Mouse (Mus musculus) liver, postnatal 0 days (tissue): ENCODE measurements around the gene Rhno1. TPM values are rescaled to one million over a fixed set of nuclear protein-coding genes. Genes with fewer than 3 reads are reported as not detected.

Source experiments
- ATAC-seq: fragments of 200-750 bp; cut with Nextera tagmentation; 2 replicates; pipeline ENCODE4 v1.8.0; 2017; ENCODE audit warnings: mild to moderate bottlenecking, moderate library complexity
- DNase-seq: peaks from one replicate; pipeline ENCODE4 v3.0.0-alpha.2; 2016
- H3K27ac ChIP-seq: fragments of 300-500 bp; sonication (generic); 2 replicates; pipeline ENCODE4 v1.5.1; 2014; ENCODE audit warnings: antibody characterized with exemption, moderate library complexity, mild to moderate bottlenecking, low read depth
- H3K27me3 ChIP-seq: fragments of 300-500 bp; sonication (generic); 2 replicates; pipeline ENCODE4 v1.6.1; 2014; ENCODE audit warnings: low read length, control low read depth, mixed read lengths; ENCODE audit not compliant: insufficient read depth
- H3K36me3 ChIP-seq: fragments of 300-500 bp; sonication (generic); replicated peaks from 2 replicates; pipeline ENCODE4 v1.6.1; 2014; ENCODE audit warnings: mild to moderate bottlenecking, control low read depth, low read length, moderate library complexity, mixed read lengths; ENCODE audit not compliant: insufficient read depth
- H3K4me1 ChIP-seq: fragments of 300-500 bp; sonication (generic); 2 replicates; pipeline ENCODE4 v1.6.1; 2014; ENCODE audit warnings: antibody characterized with exemption, mild to moderate bottlenecking, control low read depth; ENCODE audit not compliant: insufficient read depth
- H3K4me2 ChIP-seq: fragments of 300-500 bp; sonication (generic); 2 replicates; pipeline ENCODE4 v1.6.1; 2014; ENCODE audit warnings: low read depth, mild to moderate bottlenecking, low read length, moderate library complexity, mixed read lengths
- H3K4me3 ChIP-seq: fragments of 300-500 bp; sonication (generic); 2 replicates; pipeline ENCODE4 v1.5.1; 2014; ENCODE audit warnings: low read depth, low read length
- H3K9ac ChIP-seq: fragments of 300-500 bp; sonication (generic); replicated peaks from 2 replicates; pipeline ENCODE4 v1.6.1; 2014; ENCODE audit warnings: mild to moderate bottlenecking, moderate library complexity
- H3K9me3 ChIP-seq: fragments of 300-500 bp; sonication (generic); 2 replicates; pipeline ENCODE4 v1.6.1; 2016; ENCODE audit warnings: mild to moderate bottlenecking, control low read depth, low read length, mixed read lengths
- CTCF ChIP-seq: sonication (generic); IDR thresholded peaks from 2 replicates; pipeline ENCODE4 v1.5.1; 2016; ENCODE audit warnings: antibody characterized with exemption, low read depth
- EP300 ChIP-seq: IDR thresholded peaks from 2 replicates; pipeline ENCODE4 v1.6.1; 2016; ENCODE audit warnings: antibody characterized with exemption, low read depth, mild to moderate bottlenecking
- WGBS: fragments of 180-500 bp; shearing (Covaris S2); extraction: QIAGEN DNeasy Blood & Tissue Kit; methylation state at CpG from one replicate; pipeline ENCODE4 v1.1.7; 2014; ENCODE audit not compliant: insufficient replicate concordance; 5-methylcytosine and 5-hydroxymethylcytosine counted together
- polyA plus RNA-seq: library from polyadenylated mRNA; unstranded; fragments of >200 nt; fragmentation: Nextera tagmentation; extraction: Ambion mirVana; gene quantifications from 2 replicates; pipeline ENCODE4 v1.2.1, GENCODE M21; 2015

Gene Rhno1
- polyA plus RNA-seq, result 30.0 and 31.3 TPM in 2 replicates

- Histone ChIP-seq H3K4me3 (peak within 1 kb of the TSS; percentile 96), H3K27ac (peak within 1 kb of the TSS; percentile 94), H3K27me3 (no peaks in the 10 kb centered on the region), H3K9ac (peak within 1 kb of the TSS; percentile 97), H3K36me3 (peaks cover 28% of the 10 kb centered on the region), H3K4me1 (peaks cover 19% of the 10 kb centered on the region), H3K9me3 (no peaks in the 10 kb centered on the region), H3K4me2 (peak within 1 kb of the TSS; percentile 97)
- peak; percentile 90 for DNase-seq
- under 1% methylated on average over 35 of the region's 76 CpGs for WGBS
- TF ChIP-seq CTCF (no peak), EP300 (no peak)
- peak; percentile 90 for ATAC-seq
These were observed at the start of gene Rhno1, which contains the start of gene Foxm1 for GRCm38 (mm10) chr6:128362381-128363006. Rhno1 (minus strand) TSS chr6:128362911. Foxm1 (plus strand) TSS chr6:128362967.

- 14% methylated on average over 3 of the region's 3 CpGs for WGBS
- Histone ChIP-seq H3K4me3 (no peak overlapping the region), H3K27me3 (no peaks in the 10 kb centered on the region), H3K27ac (no peak overlapping the region), H3K4me2 (no peak overlapping the region), H3K9ac (no peak overlapping the region), H3K4me1 (no peaks in the 10 kb centered on the region), H3K9me3 (no peaks in the 10 kb centered on the region), H3K36me3 (peaks cover 23% of the 10 kb centered on the region)
- TF ChIP-seq EP300 (no peak), CTCF (peak; percentile 96)
- DNase-seq (peak; percentile 84), ATAC-seq (peak; percentile 48; the same call in 1 of the 2 replicates)
These were observed 48.4 kb upstream of the Rhno1 start for GRCm38 (mm10) chr6:128411115-128411514.

- DNase-seq (no peak), ATAC-seq (no peak)
- no peak overlapping the region for H3K4me2 ChIP-seq
- H3K27ac ChIP-seq, result no peak overlapping the region
- H3K36me3 ChIP-seq, result peaks cover 23% of the 10 kb centered on the region
- no peaks in the 10 kb centered on the region for H3K4me1 ChIP-seq
- 86% methylated on average over 13 of the region's 13 CpGs for WGBS
- H3K27me3 ChIP-seq, result no peaks in the 10 kb centered on the region
- no peak overlapping the region for H3K9ac ChIP-seq
- H3K9me3 ChIP-seq, result no peaks in the 10 kb centered on the region
- TF ChIP-seq CTCF (no peak), EP300 (no peak)
- H3K4me3 ChIP-seq, result no peak overlapping the region
These were observed 47.6 kb upstream of the Rhno1 start for GRCm38 (mm10) chr6:128410305-128410704.

GRCm38 (mm10) chr6:128408544-128409125 is 45.9 kb upstream of the Rhno1 start:
- no peaks in the 10 kb centered on the region for H3K9me3 ChIP-seq
- no peak overlapping the region for H3K9ac ChIP-seq
- DNase-seq (no peak), ATAC-seq (0 out of 2 replicates have a peak, but pooled peaks have one; percentile 13)
- WGBS, result 74% methylated on average over 7 of the region's 7 CpGs
- TF ChIP-seq EP300 (no peak), CTCF (no peak)
- no peaks in the 10 kb centered on the region for H3K4me1 ChIP-seq
- H3K27me3 ChIP-seq, result no peaks in the 10 kb centered on the region
- no peak overlapping the region for H3K4me2 ChIP-seq
- no peak overlapping the region for H3K27ac ChIP-seq
- H3K36me3 ChIP-seq, result peaks cover 23% of the 10 kb centered on the region
- no peak overlapping the region for H3K4me3 ChIP-seq

GRCm38 (mm10) chr6:128404708-128405107 is 42.0 kb upstream of the Rhno1 start:
- Histone ChIP-seq H3K4me3 (no peak overlapping the region), H3K4me1 (no peaks in the 10 kb centered on the region), H3K9me3 (no peaks in the 10 kb centered on the region), H3K27me3 (no peaks in the 10 kb centered on the region), H3K36me3 (no peaks in the 10 kb centered on the region), H3K9ac (no peak overlapping the region), H3K4me2 (no peak overlapping the region), H3K27ac (no peak overlapping the region)
- 60% methylated on average over 5 of the region's 5 CpGs for WGBS
- no peak for DNase-seq
- ATAC-seq, result no peak
- TF ChIP-seq EP300 (no peak), CTCF (no peak)

- 0 out of 2 replicates have a peak, but pooled peaks have one; percentile 16 for ATAC-seq
- no peak overlapping the region for H3K9ac ChIP-seq
These were observed 36.9 kb upstream of the Rhno1 start for GRCm38 (mm10) chr6:128399421-128400185.

More at GRCm38 (mm10) chr6:128399421-128400185, 36.9 kb upstream of the Rhno1 start:
- TF ChIP-seq EP300 (no peak), CTCF (no peak)
- Histone ChIP-seq H3K9me3 (no peaks in the 10 kb centered on the region), H3K4me1 (no peaks in the 10 kb centered on the region), H3K4me2 (peak overlapping the region; percentile 51), H3K4me3 (peak overlapping the region; percentile 5), H3K27me3 (no peaks in the 10 kb centered on the region), H3K27ac (no peak overlapping the region), H3K36me3 (no peaks in the 10 kb centered on the region)
- WGBS, result 47% methylated on average over 14 of the region's 21 CpGs
- peak; percentile 23 for DNase-seq
